Mouse (Mus musculus): ENCODE measurements around the gene Ip6k1.

- TF ChIP-seq USF1 (IDR thresholded peaks at IDR 0.05; ENCODE audit: low read depth) = no peak
- no peak for TF ChIP-seq POLR2A (IDR thresholded peaks at IDR 0.05; ENCODE audit: insufficient read length, low read depth)
- TF ChIP-seq MYOG (IDR thresholded peaks at IDR 0.05; ENCODE audit: control insufficient read depth in 1 of 3, insufficient read depth in 1 of 3, insufficient read length in 2 of 3, low read depth in 2 of 3) = no peak
- TF ChIP-seq E2F4 (IDR thresholded peaks at IDR 0.05; ENCODE audit: insufficient read depth) = no peak
- TF ChIP-seq MAX (IDR thresholded peaks at IDR 0.05; ENCODE audit: low read depth) = no peak
- no peak for TF ChIP-seq TCF12 (IDR thresholded peaks at IDR 0.05; ENCODE audit: insufficient read depth, poor library complexity, severe bottlenecking)
- no peak for TF ChIP-seq CEBPB (IDR thresholded peaks at IDR 0.05; ENCODE audit: insufficient read depth, poor library complexity, severe bottlenecking)
- TF ChIP-seq POLR2AphosphoS2 (IDR thresholded peaks at IDR 0.05; ENCODE audit: insufficient read length, low read depth) = no peak
- no peak for TF ChIP-seq MYOD1 (IDR thresholded peaks at IDR 0.05; ENCODE audit: control insufficient read depth in 1 of 3, insufficient read length in 2 of 3, low read depth in 2 of 3)
- no peak for TF ChIP-seq SRF (IDR thresholded peaks at IDR 0.05; ENCODE audit: control insufficient read depth, insufficient read length, low read depth)
These were observed 33.2 kb downstream of the Ip6k1 start for GRCm38 (mm10) chr9:108035331-108036156.

Data from myocyte (in vitro differentiated cells).